Mouse (Mus musculus): Measurements from ENCODE around the gene Hist1h2bg. TPM values are rescaled to one million over a fixed set of nuclear protein-coding genes. Genes with fewer than 3 reads are reported as not detected.
"Not testable (repeated sequence)": the region's sequence is repeated elsewhere in the genome, so short reads cannot be mapped to it uniquely, and the experiment has no call there.

The Hist1h2bg gene
- polyA plus RNA-seq, 1 experiment: 109 TPM

GRCm38 (mm10) chr13:23543965-23544786, 27.0 kb upstream of the Hist1h2bg start, which contains the start of gene Hist1h3f:
Hist1h3f (plus strand) TSS chr13:23544052.
- Histone ChIP-seq H3K27ac (ENCODE audit: control insufficient read depth, insufficient read depth, low read depth, low read length, poor library complexity) (peak within 1 kb of the TSS; percentile 98), H3K4me3 (replicated peaks; ENCODE audit: control insufficient read depth, low read depth, low read length) (peak within 1 kb of the TSS; percentile 78), H3K4me1 (ENCODE audit: control insufficient read depth, insufficient read depth, low read length) (no peaks in the 10 kb centered on the region)
- TF ChIP-seq POLR2A (IDR thresholded peaks at IDR 0.05; ENCODE audit: borderline replicate concordance, control insufficient read depth, low read depth, low read length) (peak; percentile 96), CTCF (IDR thresholded peaks at IDR 0.05; ENCODE audit: control insufficient read depth, insufficient read depth, low read length) (no peak)
- WGBS: under 1% methylated on average over 32 of the region's 45 CpGs

- Histone ChIP-seq H3K27ac (ENCODE audit: control insufficient read depth, insufficient read depth, low read depth, low read length, poor library complexity) (peak overlapping the region; percentile 97), H3K4me3 (replicated peaks; ENCODE audit: control insufficient read depth, low read depth, low read length) (peak overlapping the region; percentile 37)
- 1% methylated on average over 11 of the region's 14 CpGs for WGBS
- H3K4me1 ChIP-seq (ENCODE audit: control insufficient read depth, insufficient read depth, low read length): not testable (repeated sequence)
Observed at GRCm38 (mm10) chr13:23544787-23545120, 26.4 kb upstream of the Hist1h2bg start.

GRCm38 (mm10) chr13:23546694-23547093, 24.5 kb upstream of the Hist1h2bg start:
- no peak for TF ChIP-seq CTCF (IDR thresholded peaks at IDR 0.05; ENCODE audit: control insufficient read depth, insufficient read depth, low read length)
- TF ChIP-seq POLR2A (IDR thresholded peaks at IDR 0.05; ENCODE audit: borderline replicate concordance, control insufficient read depth, low read depth, low read length): no peak
- Histone ChIP-seq H3K4me3 (replicated peaks; ENCODE audit: control insufficient read depth, low read depth, low read length) (no peak overlapping the region), H3K4me1 (ENCODE audit: control insufficient read depth, insufficient read depth, low read length) (no peaks in the 10 kb centered on the region), H3K27ac (ENCODE audit: control insufficient read depth, insufficient read depth, low read depth, low read length, poor library complexity) (no peak overlapping the region)
- 84% methylated on average over 5 of the region's 5 CpGs for WGBS

- 6% methylated on average over 3 of the region's 3 CpGs for WGBS
Observed at GRCm38 (mm10) chr13:23550761-23551145, 20.4 kb upstream of the Hist1h2bg start.

GRCm38 (mm10) chr13:23551146-23551834, 19.9 kb upstream of the Hist1h2bg start, which contains the start of gene Hist1h4f:
Hist1h4f (minus strand) TSS chr13:23551648.
- TF ChIP-seq POLR2A (IDR thresholded peaks at IDR 0.05; ENCODE audit: borderline replicate concordance, control insufficient read depth, low read depth, low read length): peak; percentile 99
- TF ChIP-seq CTCF (IDR thresholded peaks at IDR 0.05; ENCODE audit: control insufficient read depth, insufficient read depth, low read length): peak; percentile 31; the same call in 1 of the 2 replicates
- WGBS: under 1% methylated on average over 47 of the region's 47 CpGs

More at GRCm38 (mm10) chr13:23550761-23551145, 20.4 kb upstream of the Hist1h2bg start:
- peak overlapping the region; percentile 96 for H3K27ac ChIP-seq (ENCODE audit: control insufficient read depth, insufficient read depth, low read depth, low read length, poor library complexity)
- no peaks in the 10 kb centered on the region for H3K4me1 ChIP-seq (ENCODE audit: control insufficient read depth, insufficient read depth, low read length)
- H3K4me3 ChIP-seq (replicated peaks; ENCODE audit: control insufficient read depth, low read depth, low read length): peak overlapping the region; percentile 64
- TF ChIP-seq POLR2A (IDR thresholded peaks at IDR 0.05; ENCODE audit: borderline replicate concordance, control insufficient read depth, low read depth, low read length): no peak

GRCm38 (mm10) chr13:23551931-23552914, 19.0 kb upstream of the Hist1h2bg start:
- no peak for TF ChIP-seq POLR2A (IDR thresholded peaks at IDR 0.05; ENCODE audit: borderline replicate concordance, control insufficient read depth, low read depth, low read length)
- no peak for TF ChIP-seq CTCF (IDR thresholded peaks at IDR 0.05; ENCODE audit: control insufficient read depth, insufficient read depth, low read length)
- WGBS: 45% methylated on average over 8 of the region's 8 CpGs
- H3K27ac ChIP-seq (ENCODE audit: control insufficient read depth, insufficient read depth, low read depth, low read length, poor library complexity): peak overlapping the region; percentile 45; the same call in 1 of the 2 replicates
- H3K4me1 ChIP-seq (ENCODE audit: control insufficient read depth, insufficient read depth, low read length): no peaks in the 10 kb centered on the region
- no peak overlapping the region for H3K4me3 ChIP-seq (replicated peaks; ENCODE audit: control insufficient read depth, low read depth, low read length)

More at GRCm38 (mm10) chr13:23551146-23551834, 19.9 kb upstream of the Hist1h2bg start, which contains the start of gene Hist1h4f:
- H3K4me3 ChIP-seq (replicated peaks; ENCODE audit: control insufficient read depth, low read depth, low read length): peak within 1 kb of the TSS; percentile 64
- peak within 1 kb of the TSS; percentile 96 for H3K27ac ChIP-seq (ENCODE audit: control insufficient read depth, insufficient read depth, low read depth, low read length, poor library complexity)
- H3K4me1 ChIP-seq (ENCODE audit: control insufficient read depth, insufficient read depth, low read length): not testable (repeated sequence)

GRCm38 (mm10) chr13:23552962-23553361, 18.2 kb upstream of the Hist1h2bg start, which contains the start of gene Hist1h1d:
Hist1h1d (plus strand) TSS chr13:23553262.
- H3K4me1 ChIP-seq (ENCODE audit: control insufficient read depth, insufficient read depth, low read length): no peaks in the 10 kb centered on the region
- no peak within 1 kb of the TSS for H3K4me3 ChIP-seq (replicated peaks; ENCODE audit: control insufficient read depth, low read depth, low read length)
- no peak for TF ChIP-seq POLR2A (IDR thresholded peaks at IDR 0.05; ENCODE audit: borderline replicate concordance, control insufficient read depth, low read depth, low read length)
- TF ChIP-seq CTCF (IDR thresholded peaks at IDR 0.05; ENCODE audit: control insufficient read depth, insufficient read depth, low read length): no peak
- peak within 1 kb of the TSS; percentile 45; the same call in 1 of the 2 replicates for H3K27ac ChIP-seq (ENCODE audit: control insufficient read depth, insufficient read depth, low read depth, low read length, poor library complexity)
